Mouse (Mus musculus) ES-Bruce4 (cell line): ENCODE measurements around the gene Lin7a.

Source experiments
- CTCF ChIP-seq: IDR thresholded peaks from one replicate; pipeline ENCODE4 v1.8.1; 2011; ENCODE audit warnings: low read depth, low read length
- POLR2A ChIP-seq: IDR thresholded peaks from one replicate; pipeline ENCODE4 v1.8.1; 2011; ENCODE audit warnings: low read length; ENCODE audit not compliant: insufficient read depth

DNA sequence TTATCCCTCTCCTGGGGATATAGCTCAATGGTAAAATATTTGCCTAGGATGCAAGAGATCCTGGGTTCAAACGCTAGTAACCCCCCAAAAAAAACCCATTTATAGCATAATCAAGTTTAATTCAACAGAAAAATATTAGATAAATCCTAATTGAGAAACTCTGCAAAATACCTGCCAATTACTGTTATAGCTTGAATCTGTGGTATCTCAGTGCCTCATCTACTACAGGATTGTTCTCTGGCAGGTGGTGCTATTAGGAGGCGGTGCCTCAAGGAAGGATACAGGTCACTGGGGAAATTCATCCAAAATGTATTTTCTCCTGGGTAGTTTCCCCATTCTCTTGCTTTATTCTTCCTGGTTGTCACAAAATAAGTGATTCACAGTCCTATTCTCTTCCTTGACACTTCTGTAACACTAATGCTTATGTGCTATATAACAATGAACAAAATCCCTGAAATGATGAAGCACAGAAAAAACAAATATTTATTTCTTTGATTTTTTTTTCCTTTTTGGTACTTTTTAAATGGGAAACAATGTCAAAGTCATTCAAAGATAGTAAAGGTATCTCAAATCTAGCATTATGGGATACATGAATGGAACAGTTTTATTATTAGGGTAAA, 38.9 kb upstream of the Lin7a start:
- TF ChIP-seq CTCF = no peak
- no peak for TF ChIP-seq POLR2A
